13 mouse cellular contexts compared by ENCODE assay signal in genomic region chr1:73930411-73931134, GRCm38 (mm10).
DNase-seq lines count a peak whose midpoint lies in the region; ATAC-seq lines count a peak whose summit lies in the region.
"Had no signal": no experiment of that assay in that cellular context is flagged by ENCODE, and none has a peak within 500 bp of the region (broad histone marks: within the 10 kb centered on the region; RNA-seq: fewer than 3 reads in every experiment).

No protein-coding gene starts in this region.

- 54% methylated on average over 8 of the region's 8 CpGs for WGBS in kidney, embryonic 15.5 days
- 89% methylated on average over 8 of the region's 8 CpGs for WGBS in forebrain, embryonic 11.5 days
- WGBS in hindbrain, embryonic 11.5 days = 91% methylated on average over 8 of the region's 8 CpGs

- ATAC-seq in kidney, embryonic 15.5 days (replicated peaks; ENCODE audit: low FRiP score) = peak; percentile 48
- no peak for ATAC-seq in forebrain, embryonic 11.5 days (replicated peaks; ENCODE audit: low FRiP score)
- ATAC-seq in hindbrain, embryonic 11.5 days (ENCODE audit: low FRiP score) = no peak

- H3K4me1 ChIP-seq in brown adipose tissue, adult 24 weeks (ENCODE audit: control insufficient read depth, insufficient read depth, insufficient read length, low read length) = peaks cover 51% of the 10 kb centered on the region
- H3K4me1 ChIP-seq in kidney, embryonic 15.5 days = peaks cover 61% of the 10 kb centered on the region
- H3K4me1 ChIP-seq in forebrain, embryonic 11.5 days (replicated peaks; ENCODE audit: control insufficient read depth, insufficient read depth, low read length) = no peaks in the 10 kb centered on the region
- no peaks in the 10 kb centered on the region for H3K4me1 ChIP-seq in hindbrain, embryonic 11.5 days (replicated peaks; ENCODE audit: control insufficient read depth, insufficient read depth, low read length)
- H3K4me1 ChIP-seq: embryonic facial prominence, embryonic 15.5 days; limb, embryonic 13.5 days had no signal

- peaks cover 45% of the 10 kb centered on the region for H3K36me3 ChIP-seq in kidney, embryonic 15.5 days
- no peaks in the 10 kb centered on the region; the same call in 1 of the 2 replicates for H3K36me3 ChIP-seq in forebrain, embryonic 11.5 days (ENCODE audit: control insufficient read depth, insufficient read depth, low read length)
- no peaks in the 10 kb centered on the region for H3K36me3 ChIP-seq in hindbrain, embryonic 11.5 days (ENCODE audit: control insufficient read depth, insufficient read depth, low read length)

- no peak overlapping the region for H3K9ac ChIP-seq in kidney, embryonic 15.5 days
- no peak overlapping the region for H3K9ac ChIP-seq in forebrain, embryonic 11.5 days (ENCODE audit: low read length)
- H3K9ac ChIP-seq in hindbrain, embryonic 11.5 days (ENCODE audit: low read depth, low read length) = no peak overlapping the region
- H3K9ac ChIP-seq: embryonic facial prominence, embryonic 15.5 days; limb, embryonic 13.5 days; stomach, embryonic 15.5 days had no signal

- no peaks in the 10 kb centered on the region for H3K9me3 ChIP-seq in kidney, embryonic 15.5 days (replicated peaks)
- H3K9me3 ChIP-seq in forebrain, embryonic 11.5 days (ENCODE audit: control insufficient read depth, low read length) = no peaks in the 10 kb centered on the region
- H3K9me3 ChIP-seq in hindbrain, embryonic 11.5 days (ENCODE audit: control insufficient read depth, low read length) = no peaks in the 10 kb centered on the region
- H3K9me3 ChIP-seq: embryonic facial prominence, embryonic 15.5 days; limb, embryonic 13.5 days; stomach, embryonic 15.5 days had no signal

- H3K4me2 ChIP-seq in kidney, embryonic 15.5 days = no peak overlapping the region
- no peak overlapping the region for H3K4me2 ChIP-seq in forebrain, embryonic 11.5 days (ENCODE audit: low read depth, low read length, severe bottlenecking)
- no peak overlapping the region for H3K4me2 ChIP-seq in hindbrain, embryonic 11.5 days (replicated peaks; ENCODE audit: low read depth, low read length)
- H3K4me2 ChIP-seq: embryonic facial prominence, embryonic 15.5 days; limb, embryonic 13.5 days; stomach, embryonic 15.5 days had no signal

- no peaks in the 10 kb centered on the region for H3K27me3 ChIP-seq in kidney, embryonic 15.5 days
- no peaks in the 10 kb centered on the region for H3K27me3 ChIP-seq in forebrain, embryonic 11.5 days (ENCODE audit: control insufficient read depth, insufficient read depth, low read length)
- no peaks in the 10 kb centered on the region for H3K27me3 ChIP-seq in hindbrain, embryonic 11.5 days (ENCODE audit: control insufficient read depth, insufficient read depth, low read length)
- H3K27me3 ChIP-seq: embryonic facial prominence, embryonic 15.5 days; limb, embryonic 13.5 days; stomach, embryonic 15.5 days had no signal

- H3K4me3 ChIP-seq in brown adipose tissue, adult 24 weeks (ENCODE audit: insufficient read depth, low read depth, low read length) = no peak overlapping the region
- no peak overlapping the region for H3K4me3 ChIP-seq in kidney, embryonic 15.5 days (replicated peaks)
- H3K4me3 ChIP-seq in forebrain, embryonic 11.5 days (ENCODE audit: low read depth, low read length) = no peak overlapping the region
- H3K4me3 ChIP-seq in hindbrain, embryonic 11.5 days (ENCODE audit: low read depth, low read length) = no peak overlapping the region
- H3K4me3 ChIP-seq: embryonic facial prominence, embryonic 15.5 days; limb, embryonic 13.5 days; stomach, embryonic 15.5 days had no signal

- DNase-seq in lung, adult 18-20 months = peak; percentile 55 to 73
- DNase-seq in lung, postnatal 14 days = no peak
- DNase-seq in yolk sac, embryonic 10.5 days (ENCODE audit: low spot score) = peak; percentile 82
- DNase-seq in forebrain, embryonic 11.5 days (ENCODE audit: low spot score) = no peak
- no peak for DNase-seq in hindbrain, embryonic 11.5 days (ENCODE audit: low spot score)
- DNase-seq: cerebellum, postnatal 36 days; right cerebral cortex, postnatal 25 days; thymus, postnatal 36 days had no signal

- peak overlapping the region; percentile 54 for H3K27ac ChIP-seq in brown adipose tissue, adult 24 weeks (replicated peaks; ENCODE audit: low read depth, low read length)
- peak overlapping the region; percentile 81 for H3K27ac ChIP-seq in kidney, embryonic 15.5 days
- H3K27ac ChIP-seq in forebrain, embryonic 11.5 days (ENCODE audit: low read depth, low read length) = no peak overlapping the region
- H3K27ac ChIP-seq in hindbrain, embryonic 11.5 days (ENCODE audit: low read depth, low read length) = no peak overlapping the region
- H3K27ac ChIP-seq: embryonic facial prominence, embryonic 15.5 days; limb, embryonic 13.5 days; stomach, embryonic 15.5 days had no signal

Comparison
In these comparisons a context has a peak if more than half of its experiments do, and no peak if none do; other contexts are left out.
1. DNase-seq: peak in lung, adult 18-20 months (2 of 2) and yolk sac, embryonic 10.5 days (single experiment); none in lung, postnatal 14 days (single experiment), forebrain, embryonic 11.5 days (single experiment) and hindbrain, embryonic 11.5 days (single experiment).
2. H3K27ac ChIP-seq: peak in brown adipose tissue, adult 24 weeks (single experiment) and kidney, embryonic 15.5 days (single experiment); none in forebrain, embryonic 11.5 days (single experiment) and hindbrain, embryonic 11.5 days (single experiment).